Mouse (Mus musculus) 3T3-L1 (cell line): ENCODE data around the gene Adat3.

Experiments used
- DNase-seq: peaks from one replicate; pipeline ENCODE4 v3.0.0-alpha.2; 2015; ENCODE audit warnings: low read depth, low spot score

Gene Adat3

DNA sequence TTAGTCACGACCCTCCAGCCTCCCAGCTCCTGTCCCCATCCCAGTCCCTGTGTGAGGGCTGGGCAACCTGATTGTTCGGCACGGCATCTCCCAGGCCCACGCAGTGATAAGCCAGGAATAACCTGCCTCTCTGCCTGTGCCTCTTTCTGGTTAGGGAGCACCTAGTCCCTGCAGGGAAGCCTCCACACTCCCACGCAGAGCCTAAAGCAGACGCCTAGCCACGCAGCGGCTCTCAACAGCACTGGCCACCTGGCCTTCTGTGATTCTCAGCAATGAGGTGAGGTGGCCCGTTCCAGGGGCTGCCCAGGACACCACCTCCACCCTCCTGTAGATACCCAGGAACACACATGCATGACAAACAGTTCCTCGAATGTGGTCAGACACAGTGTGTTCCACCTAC, 47.7 kb downstream of the Adat3 start:
- DNase-seq: no peak

DNA sequence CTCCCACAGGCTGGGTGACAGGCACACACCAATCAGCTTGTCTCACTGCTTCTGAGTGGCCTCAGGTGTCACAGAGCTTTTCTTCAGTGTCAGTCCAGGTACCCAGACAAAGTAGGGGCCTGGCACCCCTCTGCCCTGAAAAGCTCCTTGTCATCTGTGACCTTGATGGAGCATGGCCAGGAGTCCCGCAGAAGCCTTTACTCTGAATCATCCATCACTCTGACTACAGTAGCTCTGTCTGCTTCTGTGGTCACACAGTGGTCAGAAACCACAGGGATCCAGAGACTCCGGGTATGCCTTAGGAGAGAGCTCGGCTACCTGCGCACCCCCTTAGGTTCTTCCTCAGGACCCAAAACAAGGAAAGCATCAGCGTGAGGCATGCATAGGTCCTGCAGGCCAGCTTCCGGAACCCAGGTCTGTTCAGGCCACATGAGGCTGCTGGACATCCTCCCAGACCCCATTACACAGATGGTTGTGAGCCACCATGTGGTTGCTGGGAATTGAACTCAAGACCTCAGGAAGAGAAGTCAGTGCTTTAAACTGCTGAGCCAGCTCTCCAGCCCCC, 50.6 kb downstream of the Adat3 start:
- peak; percentile 67 for DNase-seq

- DNase-seq: no peak
Observed at GRCm38 (mm10) chr10:80654866-80655265, 52.2 kb downstream of the Adat3 start.

- DNase-seq: no peak
Observed at GRCm38 (mm10) chr10:80655406-80656129, 52.9 kb downstream of the Adat3 start.

DNA sequence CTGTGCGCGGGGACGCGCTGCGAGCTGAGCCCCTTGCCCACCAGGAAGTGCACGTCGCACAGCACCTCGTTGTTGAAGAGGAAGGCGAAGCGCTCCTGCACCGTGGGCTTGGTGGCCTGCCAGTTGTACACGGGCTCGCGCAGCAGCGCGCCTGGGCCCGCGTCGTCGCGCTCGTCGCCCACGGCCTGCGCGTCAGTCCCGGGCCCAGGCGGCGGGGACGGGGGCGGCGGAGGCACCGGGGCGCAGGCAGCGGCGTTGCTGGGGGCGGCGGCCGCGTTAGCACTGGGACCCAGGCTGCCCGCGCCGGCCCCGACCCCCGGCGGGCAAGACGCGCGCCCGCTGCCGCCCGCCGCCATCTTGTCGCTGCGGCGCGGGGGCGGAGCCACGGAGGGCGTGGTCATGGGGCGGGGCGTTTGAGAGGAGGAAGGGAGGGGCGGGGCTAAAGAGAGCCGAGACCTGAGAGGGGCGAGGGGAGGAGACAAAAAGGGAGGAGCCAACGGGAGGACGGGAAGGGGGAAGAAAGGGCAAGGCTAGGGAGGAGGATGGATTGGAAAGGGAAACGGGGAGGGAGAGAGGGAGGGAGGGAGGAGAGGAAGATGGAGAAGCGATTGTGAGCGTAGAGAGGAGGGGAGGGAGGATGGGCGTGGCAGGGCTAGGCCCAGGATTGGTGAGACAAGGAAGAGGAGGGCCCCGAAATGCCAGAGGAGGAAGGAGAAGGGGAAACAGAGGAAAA, 53.6 kb downstream of the Adat3 start:
- DNase-seq: peak; percentile 99

DNA sequence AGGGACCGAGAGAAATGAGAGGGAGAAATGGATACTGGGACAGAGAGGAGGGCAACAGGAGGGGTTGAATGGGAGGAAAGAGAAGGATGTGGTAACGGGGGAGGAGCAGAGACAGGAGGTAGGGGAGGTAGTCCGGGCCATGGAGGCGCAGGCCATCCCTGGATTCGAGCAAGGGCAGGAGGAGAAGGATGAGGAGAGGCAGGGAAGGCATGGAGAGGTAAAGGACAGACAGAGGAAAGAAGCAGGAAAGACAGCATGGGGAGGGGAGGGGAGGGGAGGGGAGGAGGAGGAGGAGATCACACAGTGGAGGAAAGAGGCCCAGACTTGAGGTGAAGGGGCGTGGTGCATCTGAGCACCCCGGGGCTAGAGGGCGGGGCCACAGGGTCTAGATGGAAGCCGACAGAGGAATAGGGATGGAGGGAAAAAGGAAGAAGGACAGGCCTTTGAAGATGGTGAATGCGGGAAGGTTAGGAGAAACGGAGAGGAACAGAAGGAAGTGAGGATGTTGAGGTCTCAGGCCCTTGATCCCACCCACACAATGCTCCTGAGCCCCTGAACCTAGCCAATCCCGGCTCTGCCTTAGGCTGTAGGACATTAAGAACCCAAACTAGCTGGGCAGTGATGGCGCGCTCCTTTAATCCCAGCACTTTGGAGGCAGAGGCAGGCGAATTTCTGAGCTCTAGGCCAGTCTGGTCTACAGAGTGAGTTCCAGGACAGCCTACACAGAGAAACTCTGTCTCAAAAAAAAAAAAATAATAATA, 54.4 kb downstream of the Adat3 start, which contains the start of gene Btbd2:
TSS of gene Btbd2 (minus strand) at position 209 of the 761 bp plus-strand sequence.
- DNase-seq: peak; percentile 61
